Mouse (Mus musculus) erythroid progenitor cell, adult 5-6 weeks (primary cell): Measurements from ENCODE around the gene Crybg3. TPM values are rescaled to one million over a fixed set of nuclear protein-coding genes. Genes with fewer than 3 reads are reported as not detected.

Experiments
- ATAC-seq: replicated peaks from 2 replicates; pipeline ENCODE4 v1.8.0; 2016; ENCODE audit warnings: moderate number of reproducible peaks, mild to moderate bottlenecking, moderate TSS enrichment, inconsistent platforms; ENCODE audit not compliant: poor library complexity, low FRiP score, severe bottlenecking
- total RNA-seq, 2 experiments: library from RNA; stranded (forward) in 1 of 2; stranded (reverse) in 1 of 2; fragments of 150-400 nt in 1 of 2; fragments of 186-747, 209-891 nt in 1 of 2; gene quantifications; 2 replicates each; pipeline versions ENCODE4 v1.2.3 to v1.2.4; 2015 to 2017; ENCODE audit warnings: low replicate concordance in 2 of 2

Gene Crybg3
- total RNA-seq (2015; ENCODE audit: low replicate concordance) (5.8 and 9.6 TPM in 2 replicates), total RNA-seq (2017; ENCODE audit: low replicate concordance) (0.64 and 1.4 TPM in 2 replicates)

DNA sequence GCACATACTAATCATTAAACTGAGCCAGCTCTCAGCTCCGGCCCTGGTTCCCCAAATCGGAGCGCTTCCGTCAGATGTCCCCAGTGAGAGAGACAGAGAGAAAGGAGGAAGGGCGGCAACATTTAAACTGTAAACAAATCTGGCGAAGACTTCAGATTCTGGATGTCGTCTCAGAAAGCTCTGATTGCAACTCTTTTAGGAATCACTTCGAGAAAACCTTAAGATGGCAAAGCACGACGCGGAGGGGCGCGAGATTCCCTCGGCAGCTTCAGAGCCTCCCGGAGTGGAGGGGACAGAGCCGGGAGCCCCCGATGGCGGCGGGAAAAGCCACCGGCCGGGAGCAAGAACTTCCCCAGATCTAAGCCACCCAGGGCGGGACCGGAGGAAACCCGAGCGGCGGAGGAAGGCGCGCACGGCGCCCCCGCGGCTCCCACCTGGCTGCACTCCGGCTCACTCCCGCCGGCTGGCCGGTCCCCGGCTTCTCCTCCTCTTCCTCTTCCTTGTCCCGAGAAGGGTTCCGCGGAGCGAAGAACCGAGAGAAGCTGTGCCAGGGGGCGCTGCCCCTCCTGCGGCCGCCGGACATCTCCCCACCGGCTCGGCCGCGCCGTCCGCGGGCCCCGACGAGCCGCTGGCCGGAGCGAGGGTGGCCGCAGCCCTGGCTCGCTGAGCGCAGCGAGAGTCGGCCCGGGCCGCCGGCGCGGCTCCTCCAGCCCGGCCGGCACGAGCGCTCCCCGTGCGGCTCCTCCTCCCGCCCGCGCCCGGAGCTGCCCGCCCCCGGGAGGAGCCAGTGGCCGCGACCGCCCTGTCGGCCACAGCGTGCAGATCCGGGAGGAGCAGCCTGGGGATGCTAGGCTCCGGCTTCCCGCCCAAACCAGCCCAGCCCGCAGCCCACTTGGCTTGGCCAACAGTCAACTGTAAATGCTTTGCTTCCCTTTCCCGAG is at the start of gene Crybg3:
Gene Crybg3, minus strand, starts transcription at position 669 of the 941 bp plus-strand sequence.
- ATAC-seq = no peak

DNA sequence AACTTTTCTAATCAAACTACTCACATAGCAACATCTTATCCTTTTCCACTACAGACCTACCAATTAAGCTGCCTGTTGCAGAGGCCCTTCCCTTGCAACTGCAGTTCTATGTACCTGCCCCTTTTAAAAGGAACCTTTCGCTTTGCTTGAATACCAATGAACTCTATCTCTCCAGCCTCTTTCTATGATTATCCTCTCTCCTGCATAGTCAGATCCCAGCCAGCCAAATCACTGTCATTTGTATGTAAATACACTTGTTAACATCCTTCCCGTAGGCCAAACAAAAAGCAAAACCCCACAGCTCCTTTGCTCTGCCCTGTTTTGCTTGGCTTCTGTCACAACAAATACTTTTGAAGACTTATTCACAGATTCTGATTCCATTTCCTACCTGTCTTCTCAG is 43.0 kb upstream of the Crybg3 start:
- no peak for ATAC-seq

DNA sequence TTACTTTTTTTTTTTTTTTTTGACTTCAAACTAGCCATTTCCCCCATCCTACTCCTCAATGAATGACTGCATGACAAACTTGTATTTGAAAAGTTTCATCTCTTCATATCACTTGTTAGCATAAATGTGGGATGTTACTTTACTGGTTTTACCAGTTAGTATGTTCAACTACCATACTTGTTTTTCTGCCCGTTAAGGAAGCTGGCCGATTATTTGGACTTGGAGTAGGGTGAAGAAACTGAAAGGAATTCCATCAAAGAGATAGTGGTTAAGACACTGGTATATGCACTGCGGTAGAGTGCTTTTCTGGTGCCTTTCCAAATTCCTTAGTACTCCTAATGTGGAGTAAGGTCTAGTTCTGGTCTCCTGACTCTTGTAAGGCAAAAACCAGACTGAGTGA is 39.2 kb upstream of the Crybg3 start:
- no peak for ATAC-seq

DNA sequence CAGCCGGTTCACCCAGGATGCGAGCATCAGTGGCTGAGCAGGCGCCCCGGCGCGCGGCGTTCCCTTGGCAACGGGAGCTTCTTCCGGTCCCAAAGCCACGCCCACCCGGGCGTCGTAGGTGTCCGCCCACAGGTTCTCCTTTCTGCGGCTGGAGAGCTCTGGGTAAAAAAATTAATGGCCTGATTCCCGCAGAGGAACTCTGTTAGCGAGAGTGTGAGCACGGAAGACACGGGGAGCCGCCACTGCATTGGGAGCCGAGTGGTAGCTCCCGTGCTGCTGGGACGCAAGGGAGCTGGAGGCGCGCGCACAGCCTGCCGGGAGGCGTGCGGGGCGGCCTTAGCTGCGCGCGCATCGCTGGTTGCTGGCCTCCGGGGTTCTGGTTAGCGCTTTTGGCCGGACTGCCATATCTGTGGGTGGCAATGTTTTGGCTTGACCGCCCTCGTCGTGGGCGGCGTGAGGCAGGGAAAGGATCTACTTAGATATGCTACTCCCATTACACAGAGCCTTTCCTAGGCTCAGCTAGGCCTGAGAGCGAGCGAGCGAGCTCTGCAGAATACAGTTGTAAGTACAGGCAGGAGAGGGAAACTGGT is 38.4 kb upstream of the Crybg3 start, which contains the start of gene Arl6:
Gene Arl6, minus strand, starts transcription at position 290 of the 590 bp plus-strand sequence.
- ATAC-seq = peak; percentile 94

DNA sequence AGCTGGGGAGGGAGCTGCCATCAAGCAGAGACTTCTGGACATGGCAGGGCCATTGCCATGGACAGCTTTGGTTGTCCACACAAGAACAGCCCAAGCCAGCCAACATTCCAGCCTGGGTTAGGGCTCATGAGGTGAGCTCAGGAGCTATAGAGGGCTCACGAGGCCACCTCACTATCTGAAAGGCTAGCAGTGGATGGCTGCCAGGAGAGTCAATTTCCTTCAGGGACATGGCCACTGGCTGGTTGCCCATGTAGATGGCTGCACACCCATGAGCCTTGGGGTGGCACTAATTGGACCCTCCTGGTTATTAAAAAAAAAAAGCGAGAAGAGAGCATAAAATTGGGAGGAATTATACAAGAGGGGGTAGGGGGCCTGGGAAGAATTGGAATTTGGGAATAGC is 33.8 kb upstream of the Crybg3 start:
- ATAC-seq = no peak

DNA sequence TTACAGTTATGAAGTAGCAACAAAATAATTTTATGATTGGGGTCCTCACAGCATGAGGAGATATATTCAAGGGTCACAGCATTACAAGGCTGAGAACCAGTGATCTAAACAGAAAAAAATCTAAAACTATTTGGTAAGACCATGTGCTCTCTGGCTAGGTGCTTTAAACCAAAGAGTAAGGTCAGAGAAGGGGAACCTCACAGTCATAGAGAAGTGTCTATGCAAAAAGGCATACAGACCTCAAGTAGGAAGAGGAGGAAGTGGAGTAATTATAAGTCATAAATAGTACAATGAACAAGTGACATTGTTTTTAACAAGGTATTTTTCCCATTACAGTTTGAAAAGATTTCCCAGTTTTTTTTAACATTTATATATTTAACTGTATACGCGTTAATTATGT is 20.8 kb upstream of the Crybg3 start:
- no peak for ATAC-seq

DNA sequence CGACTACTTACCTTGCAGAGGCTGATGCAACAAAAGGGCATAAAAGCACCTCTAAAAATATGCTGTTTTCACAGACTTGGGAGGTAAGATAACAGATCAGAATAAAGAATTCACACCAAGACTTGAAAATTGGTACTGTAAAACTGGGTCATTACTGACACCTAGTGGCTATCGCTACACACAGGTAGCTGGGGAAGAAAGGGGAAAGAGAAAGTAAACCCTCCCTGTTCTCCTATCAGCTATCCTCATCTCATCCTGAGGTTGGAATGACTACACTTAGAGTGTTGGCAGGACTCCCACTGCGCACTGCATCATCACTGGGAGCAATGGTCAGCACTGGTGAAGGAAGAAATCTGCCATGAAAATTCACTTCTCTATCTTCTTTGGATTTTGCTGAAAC is 16.4 kb upstream of the Crybg3 start:
- no peak for ATAC-seq

DNA sequence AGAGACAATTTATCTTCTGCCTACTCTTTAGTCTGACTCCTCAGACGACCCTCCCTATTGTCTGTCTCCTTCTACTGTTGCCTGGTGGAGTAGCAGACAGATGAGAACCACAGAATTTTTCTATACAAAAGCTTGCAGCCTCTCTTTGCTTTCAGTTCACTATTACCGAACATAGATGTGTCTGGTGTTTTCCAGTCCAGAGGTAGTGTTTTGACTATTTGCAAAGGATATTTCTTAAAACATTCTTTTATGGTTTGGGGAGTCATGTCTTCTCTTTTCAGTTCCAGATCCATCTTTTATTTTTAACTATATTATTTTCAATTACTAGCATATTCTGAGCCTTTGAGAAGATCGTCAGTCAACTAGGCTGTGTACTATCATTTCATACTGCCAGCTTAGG is 14.9 kb upstream of the Crybg3 start:
- ATAC-seq = no peak

DNA sequence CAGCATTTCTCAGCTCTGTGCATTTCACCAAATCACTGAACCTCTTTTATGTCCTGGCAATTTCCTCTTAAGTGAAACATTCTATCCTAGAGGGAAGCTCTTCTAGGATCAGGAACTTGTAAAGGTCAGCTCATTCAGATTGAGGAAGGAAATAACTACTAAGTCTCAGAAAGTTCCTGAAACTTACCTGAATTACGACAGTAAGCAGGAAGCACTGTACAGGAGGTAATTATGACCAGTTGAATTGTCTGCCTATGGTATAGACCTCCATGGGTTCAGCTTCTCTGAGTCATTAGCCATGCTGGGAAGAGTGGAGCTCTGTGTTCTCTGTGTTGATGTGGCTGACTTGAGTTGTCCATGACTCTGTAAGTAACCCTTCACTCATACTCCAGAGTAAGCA is 10.0 kb upstream of the Crybg3 start:
- ATAC-seq = no peak

DNA sequence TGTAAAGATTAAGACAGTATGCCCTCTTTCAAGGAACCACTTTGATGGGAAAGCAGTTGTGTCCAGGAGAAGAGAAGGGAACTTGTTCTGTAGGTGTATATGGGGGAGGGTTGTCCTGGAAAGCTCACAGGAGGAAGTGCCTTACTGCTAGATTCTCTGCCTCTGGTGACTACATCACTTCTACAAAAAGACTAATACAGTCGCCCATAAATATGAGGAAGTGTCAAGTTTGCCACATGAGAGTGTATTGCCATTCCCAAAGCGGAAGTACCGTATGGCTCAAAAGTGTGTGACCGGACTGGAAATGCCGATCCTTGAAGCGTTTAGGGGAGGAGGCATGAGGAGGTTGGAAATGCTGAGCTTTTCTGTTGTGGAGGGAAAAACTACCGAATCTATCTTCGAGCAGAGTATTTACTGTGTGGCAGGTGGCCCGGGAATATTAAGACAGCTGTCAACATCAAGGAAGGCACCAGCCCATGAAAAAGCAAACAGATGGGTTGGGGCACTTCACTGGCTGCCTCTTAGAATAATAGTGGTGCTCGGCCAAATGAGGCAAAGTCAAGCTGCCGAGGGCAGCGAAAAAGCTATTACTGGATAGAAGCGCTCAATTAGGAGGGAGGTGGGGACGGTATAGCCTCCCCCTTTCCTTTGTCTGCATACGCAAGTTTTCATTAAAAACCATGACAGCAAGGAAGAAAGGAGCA is 3.5 kb upstream of the Crybg3 start:
- ATAC-seq = no peak

DNA sequence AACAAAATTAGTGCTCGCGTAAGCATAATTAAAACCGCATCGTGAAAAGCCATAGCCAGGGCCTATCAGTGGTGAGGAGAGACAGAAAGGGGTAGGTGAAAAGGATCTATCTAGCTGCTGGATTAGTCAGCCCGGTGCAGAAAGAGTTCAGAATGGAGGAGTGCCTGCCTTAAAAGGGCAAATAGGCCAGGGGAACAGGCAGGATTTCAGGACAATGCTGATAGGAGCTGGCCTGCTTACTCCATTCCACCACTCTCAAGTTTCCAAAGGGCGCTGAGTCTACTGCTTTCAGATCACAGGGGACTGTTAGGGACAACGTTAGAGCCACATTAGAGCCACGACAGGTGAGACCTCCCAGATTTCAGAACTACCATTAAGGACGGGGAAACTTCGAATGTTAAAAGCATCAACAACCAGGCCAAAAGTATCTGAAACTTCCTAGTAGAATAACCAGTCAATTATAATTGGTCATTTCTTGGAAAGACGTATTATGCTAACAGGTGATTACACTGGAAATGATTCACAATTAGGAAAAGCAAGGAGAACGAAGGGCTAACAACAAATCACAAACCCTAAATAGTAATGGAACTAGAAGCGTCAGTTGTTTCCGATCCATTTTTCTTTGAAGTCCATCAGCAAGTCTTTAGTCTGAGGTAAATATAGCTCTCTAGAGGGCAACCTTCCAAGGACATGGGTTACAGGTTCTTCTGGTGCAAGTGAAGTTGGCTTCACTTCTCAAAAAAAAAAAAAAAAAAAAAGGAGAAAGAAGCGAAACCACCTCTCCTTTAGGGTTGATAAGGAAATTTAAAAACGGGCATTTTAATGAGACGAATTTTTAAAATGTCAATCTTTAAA is 1.1 kb downstream of the Crybg3 start:
- ATAC-seq = no peak

DNA sequence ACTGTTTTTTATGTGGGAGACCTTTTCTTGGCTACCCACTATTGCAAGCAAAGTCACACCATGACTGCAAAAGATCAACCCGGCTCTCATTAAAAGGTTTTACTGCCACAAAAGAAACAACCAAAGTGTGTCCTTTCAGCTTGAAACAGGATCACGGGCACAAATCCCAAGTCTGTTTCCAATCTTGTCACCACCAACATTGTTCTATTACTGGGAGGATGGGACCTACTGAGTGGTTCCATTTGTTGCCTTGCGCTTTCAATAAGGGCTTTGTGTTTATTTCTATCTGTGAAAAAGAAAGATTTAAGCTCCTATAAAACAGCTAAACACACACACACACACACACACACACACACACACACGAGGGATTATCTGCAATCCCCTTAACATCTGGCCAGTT is 1.8 kb downstream of the Crybg3 start:
- ATAC-seq = no peak

DNA sequence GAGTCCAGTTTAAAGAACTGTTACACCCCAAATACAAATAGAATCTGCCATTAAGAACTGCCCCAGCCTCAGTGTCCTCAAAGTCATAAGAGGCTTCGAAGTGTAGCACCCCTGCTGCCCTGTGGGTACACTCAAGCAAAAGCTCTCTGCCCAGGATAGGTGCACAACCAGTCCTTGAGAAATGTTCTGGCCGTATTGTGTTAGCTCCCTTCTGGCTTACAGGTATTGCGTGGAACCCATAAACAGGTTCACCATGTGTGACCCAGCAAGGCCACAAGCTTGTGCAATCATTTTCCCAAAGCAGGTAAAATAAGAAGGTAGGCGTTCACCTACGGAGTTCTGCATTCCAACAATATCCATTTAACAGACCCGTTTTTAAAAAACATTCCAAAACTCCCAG is 3.5 kb downstream of the Crybg3 start:
- no peak for ATAC-seq

DNA sequence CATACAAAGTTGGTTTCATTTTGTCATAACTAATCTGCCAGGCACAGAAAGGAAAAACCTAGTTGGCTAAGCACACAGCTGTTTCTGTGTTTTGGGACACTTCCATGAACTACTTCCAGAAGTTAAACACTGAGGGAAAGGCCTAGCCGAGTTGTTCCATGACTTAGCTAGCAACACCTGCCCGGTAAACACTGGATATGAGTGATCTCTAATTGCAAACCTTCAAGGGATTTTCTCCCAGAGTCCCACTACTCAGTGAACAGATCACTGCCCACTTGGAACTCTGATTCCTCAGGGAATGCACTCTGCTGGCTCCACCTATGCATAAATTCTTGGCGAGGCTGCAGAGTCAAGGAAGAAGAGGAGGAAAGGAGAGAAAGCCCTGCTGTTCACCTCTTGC is 6.1 kb downstream of the Crybg3 start:
- no peak for ATAC-seq

DNA sequence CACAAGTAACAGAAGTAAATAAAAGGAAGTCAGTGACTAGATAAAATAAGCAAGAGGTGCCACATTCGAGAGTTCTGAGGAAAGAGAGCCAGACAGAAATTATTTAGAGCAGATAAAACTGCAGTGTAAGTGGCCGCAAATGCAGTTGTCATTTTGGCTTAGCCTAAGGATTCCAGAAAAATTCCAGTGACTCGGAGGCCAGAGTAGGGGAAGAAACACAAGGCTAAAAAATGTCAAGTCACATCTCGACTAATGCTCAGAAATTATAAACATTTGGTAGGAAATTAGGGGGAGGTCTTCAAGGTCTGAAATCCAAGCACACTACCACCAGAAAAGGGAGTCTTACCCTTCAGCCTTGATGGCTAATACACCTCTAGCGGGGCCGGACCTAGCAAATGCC is 10.0 kb downstream of the Crybg3 start:
- no peak for ATAC-seq

DNA sequence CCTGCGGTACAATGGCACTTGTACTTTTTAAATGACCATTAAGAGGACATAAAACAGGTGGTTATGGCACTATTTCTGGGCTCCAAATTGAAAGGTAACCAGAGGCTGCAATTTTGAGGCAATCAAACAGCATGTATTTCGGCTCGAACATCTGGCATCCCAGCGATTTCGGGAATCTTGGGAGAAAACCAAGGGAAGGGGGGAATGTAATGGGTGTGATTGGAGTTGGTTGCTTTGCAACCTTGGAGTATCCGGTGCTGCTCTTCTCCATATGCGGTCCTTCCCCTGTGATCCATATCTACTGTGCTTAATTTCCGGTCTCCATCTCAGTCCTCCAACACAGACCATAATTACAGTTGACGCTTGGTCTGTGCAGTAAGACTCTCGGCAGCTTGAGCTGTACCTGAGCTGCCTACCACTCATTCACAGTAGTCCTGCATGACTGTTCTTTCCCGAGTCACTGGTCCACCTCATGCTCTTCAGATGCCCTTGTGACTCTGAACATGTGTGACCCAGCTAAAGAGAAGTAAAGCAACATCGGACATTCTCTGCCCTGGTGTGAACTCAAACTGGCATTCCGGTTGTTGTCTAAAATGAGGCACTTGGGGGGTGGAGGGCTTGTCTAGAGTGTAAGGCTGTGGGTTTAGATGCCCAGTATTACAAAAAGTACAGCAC is 12.3 kb downstream of the Crybg3 start:
- no peak for ATAC-seq

DNA sequence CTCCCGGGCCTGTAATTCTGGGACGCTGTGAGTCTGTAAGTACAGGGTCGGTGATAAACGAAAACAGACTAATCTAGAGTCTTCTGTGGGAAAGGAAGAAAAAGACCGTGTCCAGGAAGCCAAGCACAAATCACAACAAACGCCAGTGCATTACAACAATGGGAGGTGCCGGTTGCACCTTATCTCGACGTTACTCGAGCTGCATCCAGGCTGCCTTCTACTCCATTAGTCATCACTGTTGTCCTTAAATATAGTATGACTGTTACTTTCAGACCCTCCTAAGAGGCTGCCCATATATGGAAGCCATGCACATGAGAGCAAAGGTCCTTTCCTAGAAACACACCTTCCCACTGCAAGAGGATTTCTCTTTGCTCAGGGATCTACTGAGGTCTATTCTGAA is 13.0 kb downstream of the Crybg3 start:
- ATAC-seq = no peak

DNA sequence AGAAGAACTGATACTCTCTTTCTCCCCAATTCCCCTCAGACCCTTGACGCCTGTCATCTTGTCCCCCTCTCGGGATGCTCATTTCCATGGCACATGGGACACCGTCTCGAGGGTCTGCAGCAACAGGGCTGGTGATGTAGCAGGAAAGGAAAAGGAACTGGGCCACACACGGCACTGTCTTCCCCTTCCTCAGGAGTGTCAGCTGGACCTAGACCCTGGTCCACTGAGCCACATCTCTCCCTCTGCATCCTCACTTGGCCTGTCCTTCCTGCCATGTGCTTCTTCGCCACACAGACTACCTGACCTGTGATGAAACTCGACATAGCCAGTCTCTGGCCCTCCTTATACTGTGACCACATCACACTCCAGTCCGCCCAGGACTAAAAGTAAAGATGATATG is 13.9 kb downstream of the Crybg3 start:
- ATAC-seq = no peak

DNA sequence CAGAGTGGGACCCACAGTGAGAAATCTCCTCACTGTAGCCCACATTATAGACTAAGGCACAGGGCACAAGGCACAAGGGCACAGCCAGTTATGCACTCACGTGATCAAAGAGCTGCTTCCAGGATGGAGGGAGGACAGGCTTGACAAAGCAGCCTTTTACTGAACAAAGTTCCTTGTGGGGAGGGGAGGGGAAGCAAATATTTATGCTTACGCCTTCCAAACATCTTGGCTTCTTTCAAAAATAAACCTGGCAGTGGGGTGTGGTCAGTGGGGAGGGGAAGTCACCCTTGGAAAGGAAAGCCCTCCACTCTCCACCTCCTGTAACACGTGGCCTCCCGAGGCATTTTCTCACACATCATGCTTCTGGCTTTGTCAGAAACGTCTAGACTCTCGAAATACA is 14.5 kb downstream of the Crybg3 start:
- no peak for ATAC-seq
